Mouse (Mus musculus): ENCODE measurements at regions not wholly inside any gene's neighbourhood (a gene's known extent, or its start where the extent isn't known, plus 50 kb on each side); places are given as distances from the start of the nearest gene placed in this dataset.

DNA sequence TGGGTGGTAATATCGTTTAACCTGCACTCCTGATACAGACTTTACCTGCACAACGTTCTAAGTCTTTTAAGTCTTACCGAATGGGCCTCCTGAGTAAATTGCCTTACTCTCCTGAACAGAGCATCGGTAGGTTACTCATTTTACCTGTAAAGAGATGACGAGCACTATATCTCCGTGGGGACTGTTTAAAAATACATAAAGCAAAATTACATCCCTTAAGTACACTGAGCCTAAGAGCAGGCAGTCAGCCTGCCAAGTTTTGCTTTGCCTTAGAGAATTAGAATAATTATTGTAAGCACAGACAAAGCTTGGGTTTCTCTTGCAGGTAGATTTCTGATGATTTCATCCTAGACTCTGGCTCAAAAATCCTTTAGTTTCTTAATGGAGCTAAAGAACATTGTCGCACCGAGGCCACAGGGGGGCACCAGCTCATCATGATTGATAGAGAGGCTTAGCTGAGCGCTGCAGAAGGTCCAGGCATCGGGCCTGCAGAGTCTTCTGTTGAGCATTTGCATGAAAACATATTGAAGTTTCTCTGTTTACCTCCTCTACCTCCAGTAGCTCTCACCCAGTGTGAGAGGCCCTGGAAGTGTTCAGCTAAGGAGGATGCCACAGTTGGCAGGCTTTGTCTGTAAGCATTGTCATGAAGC is 208.3 kb upstream of the Ccdc54 start:
- TF ChIP-seq CTCF (IDR thresholded peaks at IDR 0.05; ENCODE audit: borderline replicate concordance, control insufficient read depth, extremely low read depth, insufficient read depth, low read length, poor library complexity) (no peak), POLR2A (IDR thresholded peaks at IDR 0.05; ENCODE audit: control insufficient read depth, extremely low read depth, insufficient read depth, low read length, poor library complexity) (no peak)
